Mouse (Mus musculus): ENCODE results near the gene Arl15.

DNA sequence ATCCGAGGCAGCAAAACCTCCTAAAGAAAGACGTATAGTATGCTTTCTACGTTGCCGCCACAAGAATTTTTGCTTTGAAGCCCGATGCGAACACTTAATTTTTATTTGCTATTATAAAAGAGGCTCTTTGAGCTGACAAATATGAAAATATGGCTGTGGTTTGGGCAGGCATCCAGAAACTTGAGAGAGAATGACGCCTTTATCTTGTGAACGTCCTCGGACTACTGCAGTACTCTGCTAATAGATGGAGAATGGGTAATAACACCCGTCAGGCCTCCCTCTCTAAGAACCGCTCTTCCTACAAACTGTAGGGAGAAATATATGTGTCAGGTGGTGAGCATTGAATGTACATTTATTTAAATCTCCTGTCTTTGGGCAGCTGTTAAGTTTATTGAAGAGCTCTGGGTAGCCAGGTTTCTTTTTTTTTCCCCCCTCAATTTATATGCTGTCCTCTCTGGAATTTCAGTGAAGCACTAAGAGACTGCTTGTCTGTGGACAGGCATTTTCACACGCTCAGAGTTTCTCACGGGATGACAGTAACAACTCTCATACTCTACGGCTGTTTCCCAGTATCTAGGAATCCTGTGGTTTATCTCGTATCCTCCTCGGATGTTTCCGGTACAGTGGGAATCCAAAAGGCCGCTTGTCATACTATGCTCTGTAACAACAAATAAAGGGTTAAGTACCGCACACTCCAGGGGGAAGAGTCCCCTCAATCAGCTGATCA is 324.0 kb downstream of the Arl15 start:
- no peak for TF ChIP-seq EP300 (IDR thresholded peaks at IDR 0.05)
- no peak for TF ChIP-seq CTCF (IDR thresholded peaks at IDR 0.05)
